Mouse (Mus musculus) lung, postnatal 10 days (tissue): ENCODE data around the gene Zc3hc1.

Source experiments
- DNase-seq: peaks from one replicate; pipeline ENCODE4 v3.0.0; 2021

The Zc3hc1 gene

GRCm38 (mm10) chr6:30372627-30373369, 18.0 kb downstream of the Zc3hc1 start:
- no peak for DNase-seq

- no peak for DNase-seq
Measured at GRCm38 (mm10) chr6:30369291-30369690, 21.5 kb downstream of the Zc3hc1 start.

GRCm38 (mm10) chr6:30363808-30364207, 27.0 kb downstream of the Zc3hc1 start:
- peak; percentile 58 for DNase-seq

GRCm38 (mm10) chr6:30359762-30360509, 30.9 kb downstream of the Zc3hc1 start:
- no peak for DNase-seq

- peak; percentile 87 for DNase-seq
Measured at GRCm38 (mm10) chr6:30357561-30358177, 33.2 kb downstream of the Zc3hc1 start.

GRCm38 (mm10) chr6:30356680-30357079, 34.1 kb downstream of the Zc3hc1 start:
- DNase-seq, result no peak

- no peak for DNase-seq
Measured at GRCm38 (mm10) chr6:30356161-30356560, 34.7 kb downstream of the Zc3hc1 start.

GRCm38 (mm10) chr6:30355701-30356100, 35.1 kb downstream of the Zc3hc1 start:
- no peak for DNase-seq

GRCm38 (mm10) chr6:30354760-30355159, 36.1 kb downstream of the Zc3hc1 start:
- no peak for DNase-seq

- DNase-seq, result no peak
Measured at GRCm38 (mm10) chr6:30353661-30354060, 37.2 kb downstream of the Zc3hc1 start.

GRCm38 (mm10) chr6:30352762-30353161, 38.1 kb downstream of the Zc3hc1 start:
- no peak for DNase-seq

- DNase-seq, result no peak
Measured at GRCm38 (mm10) chr6:30351290-30351689, 39.5 kb downstream of the Zc3hc1 start.

- DNase-seq, result no peak
Measured at GRCm38 (mm10) chr6:30347288-30347801, 43.5 kb downstream of the Zc3hc1 start.

- peak; percentile 33 for DNase-seq
Measured at GRCm38 (mm10) chr6:30346737-30347136, 44.1 kb downstream of the Zc3hc1 start.

GRCm38 (mm10) chr6:30344032-30344431, 46.8 kb downstream of the Zc3hc1 start:
- DNase-seq, result no peak

GRCm38 (mm10) chr6:30340231-30340873, 50.5 kb downstream of the Zc3hc1 start:
- DNase-seq, result no peak

- DNase-seq, result peak; percentile 93
Measured at GRCm38 (mm10) chr6:30336912-30337311, 53.9 kb downstream of the Zc3hc1 start.

GRCm38 (mm10) chr6:30332262-30332661, 58.6 kb downstream of the Zc3hc1 start:
- DNase-seq, result no peak

- no peak for DNase-seq
Measured at GRCm38 (mm10) chr6:30330706-30331105, 60.1 kb downstream of the Zc3hc1 start.

GRCm38 (mm10) chr6:30325932-30326501, 64.8 kb downstream of the Zc3hc1 start:
- DNase-seq, result no peak

GRCm38 (mm10) chr6:30321002-30321401, 69.8 kb downstream of the Zc3hc1 start:
- DNase-seq, result no peak

GRCm38 (mm10) chr6:30319216-30319615, 71.6 kb downstream of the Zc3hc1 start:
- DNase-seq, result no peak
